Mouse (Mus musculus): Measurements from ENCODE around the gene Ralgapa1. TPM values are rescaled to one million over a fixed set of nuclear protein-coding genes. Genes with fewer than 3 reads are reported as not detected.

Ralgapa1 gene
- total RNA-seq (2021), result 10 to 100 TPM; 34.8 to 36.8 TPM
- long read RNA-seq, experiment 1, partial matches to known transcripts, result 0 of 9 reads
- long read RNA-seq, experiment 1, other reads (novel, unspliced or antisense), result 9 of 9 reads
- long read RNA-seq, experiment 2, partial matches to known transcripts, result 5 of 14 reads
- long read RNA-seq, experiment 2, other reads (novel, unspliced or antisense), result 9 of 14 reads

DNA sequence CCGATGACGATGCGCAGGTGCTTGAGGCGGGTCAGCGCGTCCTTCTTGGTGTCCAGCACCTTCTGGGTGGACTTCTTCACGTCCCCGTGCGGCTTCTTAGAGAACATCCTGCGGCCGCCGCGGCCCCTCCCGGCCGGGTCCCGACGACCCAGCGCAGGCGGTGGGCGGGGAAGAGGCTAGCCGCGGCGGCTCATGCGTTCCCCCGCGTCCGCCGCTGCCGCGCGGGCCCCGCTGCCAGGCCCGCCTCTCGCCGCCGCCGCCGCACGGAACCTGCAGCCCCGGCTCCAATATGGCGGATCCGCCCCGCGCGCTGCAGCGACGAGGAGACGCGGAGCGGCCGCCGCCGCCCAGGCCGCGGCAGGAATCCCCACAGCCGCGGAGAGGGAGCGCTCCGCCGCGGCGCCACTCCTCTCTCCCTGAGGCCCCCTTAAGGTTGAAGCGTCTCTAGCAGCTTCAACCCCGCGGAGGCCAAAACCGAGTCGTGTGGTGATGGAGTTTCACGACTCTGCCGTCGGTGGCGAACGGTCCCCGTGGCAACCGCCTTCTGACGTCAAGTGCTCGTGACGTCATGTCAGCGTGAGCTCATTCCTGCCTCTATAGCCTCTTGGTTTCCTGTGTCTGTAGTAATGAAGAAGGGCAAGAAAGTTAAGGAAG, at the start of gene Ralgapa1:
Gene Ralgapa1 (minus strand): TSS at position 507 of the 654 bp plus-strand sequence.
- peak; percentile 79 to 80 for DNase-seq
- intact Hi-C loops (cut with DNase I), result loop anchor here (10.0 kb wide), 1 partner anchor 506 kb away; no protein-coding TSS in a partner anchor

DNA sequence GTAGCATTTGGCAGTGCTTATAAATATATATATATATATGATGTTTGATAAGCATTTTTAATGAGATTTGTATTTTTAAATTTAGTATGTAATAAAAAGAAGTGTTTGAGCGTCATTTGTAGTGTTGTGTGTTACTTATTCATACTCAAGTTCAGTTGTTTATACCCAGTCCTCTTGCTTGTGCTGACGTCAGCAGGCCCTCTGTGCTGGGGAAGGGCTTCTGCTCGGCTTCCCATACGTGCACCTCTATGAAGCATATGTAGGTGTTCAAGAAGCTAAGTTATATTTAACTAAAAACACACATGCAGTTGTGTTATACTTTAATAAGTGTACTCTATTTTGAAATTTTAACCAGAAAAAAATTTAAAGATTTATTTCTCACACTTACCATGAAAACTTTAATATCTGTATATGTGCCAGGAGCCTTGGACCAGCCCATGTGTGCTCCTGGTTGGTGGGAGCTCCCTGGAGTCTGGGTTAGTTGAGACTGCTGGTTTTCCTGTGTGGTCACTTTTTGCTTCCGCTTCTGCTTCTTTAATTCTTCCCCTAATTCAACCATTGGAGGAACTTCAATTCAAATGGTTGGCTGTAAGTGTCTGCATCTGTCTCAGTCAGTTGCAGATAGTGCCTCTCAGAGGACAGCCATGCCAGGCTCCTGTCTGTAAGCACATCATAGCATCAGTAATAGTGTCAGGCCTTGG, 48.8 kb upstream of the Ralgapa1 start:
- intact Hi-C loops (cut with DNase I), result no loop called here
- no peak for DNase-seq

- DNase-seq, result no peak
- intact Hi-C loops (cut with DNase I), result no loop called here
Measured at GRCm38 (mm10) chr12:55867738-55868137, 46.8 kb upstream of the Ralgapa1 start.

- DNase-seq, result no peak
- intact Hi-C loops (cut with DNase I), result no loop called here
Measured at GRCm38 (mm10) chr12:55860631-55861030, 39.7 kb upstream of the Ralgapa1 start.

DNA sequence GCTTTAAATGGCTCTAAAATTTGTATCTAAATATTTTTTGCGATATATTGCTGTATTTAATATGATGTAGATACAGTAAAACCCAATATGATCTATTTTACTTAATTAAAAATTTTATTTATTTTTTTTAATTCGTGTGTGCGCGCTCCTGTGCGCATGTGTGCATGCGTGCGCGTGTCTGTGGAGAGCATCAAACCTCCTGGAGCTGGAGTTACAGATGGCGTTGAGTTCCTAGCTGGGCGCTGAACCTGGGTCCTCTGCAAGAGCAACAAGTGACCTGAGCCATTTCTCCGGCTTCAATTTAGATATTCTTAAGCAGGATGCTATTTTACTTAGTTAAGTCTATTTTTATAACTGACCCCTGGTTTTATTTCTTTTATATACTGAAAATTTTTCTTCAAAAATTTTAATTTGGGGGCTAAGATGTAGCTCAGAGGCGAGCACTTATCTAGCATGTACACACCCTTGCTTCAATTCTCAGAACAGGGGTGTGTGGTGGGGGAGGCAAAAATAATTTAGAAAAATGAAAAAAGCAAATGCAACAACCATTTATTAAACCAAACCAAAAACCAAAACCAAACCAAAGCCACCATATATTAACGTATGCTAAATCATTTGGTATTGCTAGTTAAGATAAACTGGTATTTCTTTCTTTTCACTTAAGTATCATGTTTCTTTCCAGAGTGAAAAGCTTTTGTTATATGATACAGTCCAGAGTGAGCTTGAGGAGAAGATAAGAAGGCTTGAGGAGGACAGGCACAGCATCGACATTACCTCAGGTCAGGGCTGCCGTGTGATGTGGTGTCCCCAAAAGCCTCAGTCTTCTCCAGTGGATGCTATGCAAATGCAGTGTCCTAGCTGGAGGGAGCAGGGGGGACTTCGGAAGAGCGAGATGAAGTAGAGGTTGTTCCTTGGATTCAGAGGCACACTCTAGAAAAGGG, 38.7 kb upstream of the Ralgapa1 start:
- intact Hi-C loops (cut with DNase I), result no loop called here
- DNase-seq, result no peak

GRCm38 (mm10) chr12:55850650-55851049, 29.7 kb upstream of the Ralgapa1 start:
- no peak for DNase-seq
- intact Hi-C loops (cut with DNase I), result no loop called here

- intact Hi-C loops (cut with DNase I), result no loop called here
- DNase-seq, result no peak
Measured at GRCm38 (mm10) chr12:55847851-55848250, 26.9 kb upstream of the Ralgapa1 start.

DNA sequence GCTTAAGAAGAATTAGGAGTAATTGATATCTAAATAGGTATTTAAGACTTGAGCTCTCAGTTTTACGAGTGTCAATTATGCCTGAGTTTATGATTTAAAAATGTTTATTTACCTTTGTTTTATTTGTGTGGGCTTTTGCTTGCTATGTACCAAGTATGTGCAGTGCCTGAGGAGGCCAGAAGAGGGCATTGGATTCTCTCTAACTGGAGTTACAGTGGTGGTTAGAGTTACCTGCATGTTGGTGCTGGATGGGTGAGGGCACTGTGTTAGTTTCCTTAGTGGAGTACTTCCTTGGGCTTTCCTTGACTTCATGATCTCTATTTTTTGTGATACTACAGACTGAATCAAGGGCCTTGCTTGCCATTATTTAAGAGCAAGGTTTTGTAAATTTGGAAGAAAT, 25.8 kb upstream of the Ralgapa1 start:
- intact Hi-C loops (cut with DNase I), result no loop called here
- DNase-seq, result no peak

DNA sequence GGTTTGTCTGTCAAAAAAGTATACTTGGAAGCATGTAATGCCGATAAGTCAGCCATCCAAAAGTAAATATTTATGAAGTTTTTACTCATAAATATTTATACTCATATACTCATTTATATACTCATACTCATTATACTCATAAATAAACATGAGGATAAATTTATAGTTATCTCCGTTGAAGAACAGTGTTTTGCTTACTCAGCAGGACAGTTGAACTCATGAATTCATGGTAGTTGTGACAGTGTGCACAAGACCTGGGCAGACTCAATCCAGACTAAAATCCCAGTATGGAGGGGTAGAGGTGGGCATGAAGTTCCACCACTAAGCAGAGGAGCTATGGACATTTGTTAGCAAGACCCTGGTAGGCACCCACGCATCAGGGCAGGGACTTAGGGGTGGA, 16.5 kb upstream of the Ralgapa1 start:
- intact Hi-C loops (cut with DNase I), result no loop called here

GRCm38 (mm10) chr12:55836199-55836951, 15.4 kb upstream of the Ralgapa1 start, which contains the start of gene Brms1l:
Brms1l (plus strand) TSS chr12:55836324.
- intact Hi-C loops (cut with DNase I), result no loop called here
- DNase-seq, result peak; percentile 85 to 93

More for the DNA sequence above, 16.5 kb upstream of the Ralgapa1 start:
- DNase-seq, result no peak

DNA sequence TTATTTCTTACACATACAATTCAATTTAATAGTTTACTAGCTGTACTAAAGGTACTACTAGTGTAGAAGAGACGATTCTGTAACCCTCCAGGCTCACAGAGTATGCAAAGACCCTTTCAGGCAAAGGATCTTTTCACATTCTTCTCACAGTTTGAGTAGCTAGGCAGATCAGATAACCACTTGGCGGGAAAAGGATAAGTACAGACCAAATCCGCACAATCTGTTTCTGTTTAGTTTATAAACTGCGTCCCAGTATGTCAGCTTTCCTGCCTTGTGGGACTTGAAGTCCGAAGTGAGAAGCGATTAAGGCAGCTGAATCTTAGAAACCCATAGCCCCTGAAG, 14.9 kb upstream of the Ralgapa1 start:
- intact Hi-C loops (cut with DNase I), result no loop called here
- no peak for DNase-seq

DNA sequence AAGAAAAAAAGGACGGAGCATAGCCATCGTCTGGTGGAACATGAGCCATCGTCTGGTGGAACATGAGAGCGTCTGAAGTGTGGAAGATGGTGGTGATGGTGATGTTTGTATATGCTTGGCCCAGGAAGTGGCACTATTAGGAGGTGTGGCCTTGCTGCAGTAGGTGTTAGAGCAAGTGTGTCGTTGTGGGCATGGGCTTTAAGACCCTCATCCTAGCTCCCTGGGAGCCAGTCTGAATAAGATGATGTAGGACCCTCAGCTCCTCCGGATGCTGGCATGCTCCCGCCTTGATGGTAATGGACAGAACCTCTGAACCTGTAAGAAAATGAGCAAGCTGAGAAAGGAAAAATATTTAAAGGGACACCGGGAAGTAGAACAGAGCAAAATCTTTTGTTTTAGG, 13.9 kb upstream of the Ralgapa1 start:
- intact Hi-C loops (cut with DNase I), result no loop called here
- DNase-seq, result no peak

DNA sequence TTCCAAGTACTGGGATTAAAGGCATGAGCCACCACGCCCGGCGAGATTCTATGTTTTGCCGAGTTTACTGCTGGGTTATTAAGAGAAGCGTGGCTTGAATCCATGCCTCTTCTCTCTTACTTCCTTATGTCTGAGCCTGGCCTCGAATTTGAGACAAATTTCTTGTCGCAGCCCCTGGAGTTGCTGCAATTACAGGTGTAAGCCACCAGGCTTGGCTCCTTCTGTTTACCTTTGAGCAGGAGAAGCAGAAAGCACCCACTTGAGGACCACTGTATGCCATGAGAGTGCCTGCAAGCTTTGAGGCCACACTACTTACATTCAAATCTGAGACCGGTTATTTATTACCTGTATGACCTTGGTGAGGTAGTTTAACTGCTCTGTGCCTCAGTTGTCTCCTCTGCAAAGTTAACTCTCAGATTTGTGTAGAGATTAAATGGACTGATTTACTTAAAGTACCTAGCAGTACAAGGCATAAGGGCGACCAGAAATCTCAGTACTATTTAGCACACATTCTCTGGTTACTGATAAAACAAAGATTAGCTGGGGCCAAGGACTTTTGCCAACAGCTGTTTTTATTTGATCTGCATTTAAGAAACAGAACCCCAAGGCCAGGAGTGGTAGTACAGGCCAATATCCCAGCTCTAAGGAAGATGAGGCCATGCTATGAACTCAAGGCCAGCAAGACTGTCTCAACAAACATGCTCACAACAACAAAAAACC, 13.1 kb upstream of the Ralgapa1 start:
- intact Hi-C loops (cut with DNase I), result no loop called here

DNA sequence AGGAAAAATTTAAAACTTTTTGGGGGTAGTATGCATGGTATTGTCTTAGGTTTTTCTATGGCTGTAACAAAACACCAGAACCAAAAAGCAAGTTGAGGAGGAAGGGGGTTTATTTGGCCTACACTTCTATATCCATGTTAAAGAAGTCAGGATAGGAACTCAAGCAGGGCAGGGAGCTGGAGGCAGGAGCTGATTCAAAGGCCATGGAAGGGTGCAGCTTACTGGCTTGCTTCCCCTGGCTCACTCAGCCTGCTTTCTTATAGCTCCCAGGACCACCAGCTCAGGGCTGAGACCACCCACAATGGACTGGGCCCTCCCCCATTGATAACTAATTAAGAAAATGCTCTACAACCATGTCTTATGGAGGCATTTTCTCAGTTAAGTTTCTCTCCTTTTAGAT, 12.0 kb upstream of the Ralgapa1 start:
- intact Hi-C loops (cut with DNase I), result no loop called here
- DNase-seq, result no peak

More for the DNA sequence above, 13.1 kb upstream of the Ralgapa1 start:
- no peak for DNase-seq

DNA sequence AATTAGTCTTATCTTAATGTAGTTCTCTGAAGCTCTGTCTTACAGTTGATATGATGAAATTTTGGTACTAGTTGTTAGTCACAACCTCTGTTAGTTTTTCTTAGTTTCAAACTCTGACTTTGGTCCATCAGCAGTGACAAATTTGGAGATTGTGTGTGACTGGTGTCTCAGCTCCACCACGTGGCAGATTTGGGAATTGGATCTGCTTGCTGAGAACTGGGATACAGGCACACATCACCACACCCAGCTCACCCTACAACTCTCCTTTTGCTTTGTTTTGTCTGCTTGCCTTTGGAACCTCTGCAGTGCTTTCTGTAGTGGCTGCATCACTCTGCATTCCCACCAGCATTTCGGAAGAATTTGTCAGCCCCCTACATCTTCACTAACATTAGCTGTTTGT, 10.1 kb upstream of the Ralgapa1 start:
- peak; percentile 48 to 65 for DNase-seq
- intact Hi-C loops (cut with DNase I), result loop anchor here (1.0 kb wide), 1 partner anchor 53 kb away; no protein-coding TSS in a partner anchor

DNA sequence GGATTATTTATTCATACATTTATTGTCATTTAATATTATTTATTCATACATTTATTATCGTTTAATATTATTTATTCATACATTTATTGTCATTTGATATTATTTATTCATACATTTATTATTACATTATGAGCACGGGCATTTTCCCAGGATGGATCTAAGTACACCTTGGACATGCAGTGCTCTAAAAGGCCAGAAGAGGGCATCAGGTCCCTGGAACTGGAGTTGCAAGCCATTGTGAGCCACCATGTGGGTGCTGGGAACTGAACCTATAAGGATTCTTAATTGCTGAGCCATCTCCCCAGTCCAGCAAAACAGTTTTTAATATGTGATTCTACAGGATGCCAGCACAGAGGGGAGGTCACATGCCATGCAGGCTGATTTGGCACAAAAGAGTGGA, 4.6 kb upstream of the Ralgapa1 start:
- DNase-seq, result no peak
- intact Hi-C loops (cut with DNase I), result loop anchor here (10.0 kb wide), 1 partner anchor 511 kb away; no protein-coding TSS in a partner anchor

DNA sequence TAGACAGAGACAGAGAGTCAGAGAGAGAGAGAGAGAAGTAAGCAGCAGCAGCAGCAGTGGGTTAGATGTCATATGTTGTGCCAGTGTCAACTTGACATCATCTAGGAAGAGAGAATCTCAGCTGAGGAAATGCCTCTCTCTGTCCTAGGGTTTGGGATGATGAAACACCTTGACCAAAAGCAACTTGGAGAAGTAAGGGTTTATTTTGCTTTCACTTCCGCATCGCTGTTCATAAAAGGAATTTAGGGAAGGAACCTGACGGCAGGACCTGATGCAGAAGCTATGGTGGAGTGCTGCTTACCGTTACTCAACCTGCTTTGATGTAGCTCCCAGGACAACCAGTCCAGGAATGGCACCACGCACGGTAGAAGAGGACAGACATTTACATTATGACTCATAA, 3.1 kb upstream of the Ralgapa1 start:
- intact Hi-C loops (cut with DNase I), result loop anchor here (10.0 kb wide), 1 partner anchor 509 kb away; no protein-coding TSS in a partner anchor
- DNase-seq, result no peak

DNA sequence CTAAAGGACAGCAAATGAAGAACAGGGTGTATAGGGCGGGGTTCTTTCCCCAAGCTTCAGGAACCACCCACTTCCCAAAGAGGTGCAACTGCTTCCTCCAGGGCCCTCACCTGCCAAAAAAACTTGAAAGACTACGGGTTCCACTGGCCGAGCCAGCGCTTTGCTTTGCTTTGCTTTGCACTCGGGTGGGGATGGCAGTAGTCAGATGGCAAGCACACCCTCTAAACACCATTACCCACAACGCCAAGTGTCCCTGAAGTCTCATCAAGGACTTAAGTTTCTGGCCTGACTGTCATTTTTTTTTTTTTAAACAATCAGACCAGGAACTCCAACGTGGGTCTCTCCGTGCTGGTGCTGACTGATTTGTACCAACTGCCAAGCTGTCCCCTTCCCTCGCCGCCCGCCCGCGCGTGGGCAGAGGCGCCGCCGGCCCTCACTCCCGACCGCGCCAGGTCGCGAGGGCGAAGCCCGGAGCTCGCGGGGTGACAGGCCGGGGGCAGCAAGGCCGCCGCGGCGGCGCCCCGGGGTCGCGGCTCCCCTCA, 777 bp downstream of the Ralgapa1 start:
- intact Hi-C loops (cut with DNase I), result loop anchor here (10.0 kb wide), 1 partner anchor 505 kb away; no protein-coding TSS in a partner anchor
- peak; percentile 20 to 27 for DNase-seq

DNA sequence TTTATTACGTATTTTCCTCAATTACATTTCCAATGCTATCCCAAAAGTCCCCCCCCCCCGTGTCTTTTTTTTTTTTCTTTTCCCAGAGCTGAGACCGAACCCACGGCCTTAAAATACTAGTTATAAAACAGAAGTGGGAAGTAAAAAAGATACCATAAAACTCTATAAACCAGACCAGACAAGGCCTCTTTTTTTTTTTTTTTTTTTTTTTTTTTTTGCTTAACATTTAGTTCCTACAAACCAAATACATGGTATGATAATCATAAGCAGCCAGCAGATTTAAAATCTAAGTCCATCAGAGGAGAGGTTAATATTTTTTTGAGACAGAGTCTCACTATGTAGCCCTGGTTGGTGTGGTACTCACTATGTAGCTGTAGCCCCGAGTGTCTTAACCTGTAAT, 4.5 kb downstream of the Ralgapa1 start:
- intact Hi-C loops (cut with DNase I), result no loop called here
- DNase-seq, result no peak
